Mouse (Mus musculus): ENCODE measurements at regions not wholly inside any gene's neighbourhood (a gene's known extent, or its start where the extent isn't known, plus 50 kb on each side); places are given as distances from the start of the nearest gene placed in this dataset.

- no peaks in the 10 kb centered on the region for H3K27me3 ChIP-seq
- WGBS, result 74% methylated on average over 4 of the region's 4 CpGs
- peaks cover 20% of the 10 kb centered on the region for H3K4me1 ChIP-seq
- H3K36me3 ChIP-seq, result no peaks in the 10 kb centered on the region
- no peak overlapping the region for H3K27ac ChIP-seq
- ATAC-seq (replicated peaks; ENCODE audit: low FRiP score), result no peak
- H3K9me3 ChIP-seq (replicated peaks), result no peaks in the 10 kb centered on the region
- no peak overlapping the region for H3K4me2 ChIP-seq
- no peak overlapping the region for H3K9ac ChIP-seq
- no peak overlapping the region for H3K4me3 ChIP-seq (replicated peaks)
Measured at GRCm38 (mm10) chr12:25224644-25225043, 127.7 kb upstream of the Id2 start.

- no peaks in the 10 kb centered on the region for H3K9me3 ChIP-seq (replicated peaks)
- H3K4me1 ChIP-seq, result peaks cover 24% of the 10 kb centered on the region
- WGBS, result 83% methylated on average over 2 of the region's 2 CpGs
- no peaks in the 10 kb centered on the region for H3K36me3 ChIP-seq
- H3K27ac ChIP-seq, result no peak overlapping the region
- no peaks in the 10 kb centered on the region for H3K27me3 ChIP-seq
- ATAC-seq (replicated peaks; ENCODE audit: low FRiP score), result no peak
- H3K4me2 ChIP-seq, result no peak overlapping the region
- no peak overlapping the region for H3K9ac ChIP-seq
- H3K4me3 ChIP-seq (replicated peaks), result no peak overlapping the region
Measured at GRCm38 (mm10) chr12:25224201-25224600, 127.3 kb upstream of the Id2 start.

GRCm38 (mm10) chr12:25223539-25223938, 126.6 kb upstream of the Id2 start:
- Histone ChIP-seq H3K9me3 (replicated peaks) (no peaks in the 10 kb centered on the region), H3K4me1 (peaks cover 28% of the 10 kb centered on the region)
- 70% methylated on average over 4 of the region's 4 CpGs for WGBS

GRCm38 (mm10) chr12:25220780-25221106, 123.8 kb upstream of the Id2 start:
- Histone ChIP-seq H3K4me3 (replicated peaks) (no peak overlapping the region), H3K9ac (no peak overlapping the region), H3K4me1 (peaks cover 55% of the 10 kb centered on the region), H3K9me3 (replicated peaks) (no peaks in the 10 kb centered on the region), H3K36me3 (no peaks in the 10 kb centered on the region), H3K4me2 (no peak overlapping the region), H3K27ac (peak overlapping the region; percentile 54; the same call in 1 of the 2 replicates), H3K27me3 (no peaks in the 10 kb centered on the region)
- 35% methylated on average over 4 of the region's 4 CpGs for WGBS
- no peak for ATAC-seq (replicated peaks; ENCODE audit: low FRiP score)

More at GRCm38 (mm10) chr12:25223539-25223938, 126.6 kb upstream of the Id2 start:
- no peak overlapping the region for H3K9ac ChIP-seq
- no peak overlapping the region for H3K4me2 ChIP-seq
- no peak overlapping the region for H3K4me3 ChIP-seq (replicated peaks)
- H3K36me3 ChIP-seq, result no peaks in the 10 kb centered on the region
- H3K27me3 ChIP-seq, result no peaks in the 10 kb centered on the region
- no peak for ATAC-seq (replicated peaks; ENCODE audit: low FRiP score)
- H3K27ac ChIP-seq, result no peak overlapping the region

GRCm38 (mm10) chr12:25220096-25220779, 123.3 kb upstream of the Id2 start:
- peak overlapping the region; percentile 54; the same call in 1 of the 2 replicates for H3K27ac ChIP-seq

GRCm38 (mm10) chr12:25219546-25219945, 122.6 kb upstream of the Id2 start:
- H3K27ac ChIP-seq, result no peak overlapping the region
- 75% methylated on average over 10 of the region's 10 CpGs for WGBS

More at GRCm38 (mm10) chr12:25220096-25220779, 123.3 kb upstream of the Id2 start:
- Histone ChIP-seq H3K27me3 (no peaks in the 10 kb centered on the region), H3K9ac (no peak overlapping the region), H3K4me3 (replicated peaks) (no peak overlapping the region), H3K4me1 (peaks cover 59% of the 10 kb centered on the region), H3K36me3 (no peaks in the 10 kb centered on the region), H3K9me3 (replicated peaks) (no peaks in the 10 kb centered on the region), H3K4me2 (no peak overlapping the region)
- 67% methylated on average over 9 of the region's 9 CpGs for WGBS
- 0 out of 2 replicates have a peak, but pooled peaks have one; percentile 9 for ATAC-seq (replicated peaks; ENCODE audit: low FRiP score)

GRCm38 (mm10) chr12:25216792-25217516, 120.0 kb upstream of the Id2 start:
- no peak overlapping the region for H3K4me3 ChIP-seq (replicated peaks)
- no peaks in the 10 kb centered on the region for H3K9me3 ChIP-seq (replicated peaks)
- peak; percentile 92 for ATAC-seq (replicated peaks; ENCODE audit: low FRiP score)
- H3K27me3 ChIP-seq, result no peaks in the 10 kb centered on the region
- peak overlapping the region; percentile 89 for H3K27ac ChIP-seq
- H3K4me1 ChIP-seq, result peaks cover 54% of the 10 kb centered on the region
- no peaks in the 10 kb centered on the region for H3K36me3 ChIP-seq
- H3K4me2 ChIP-seq, result 0 out of 2 replicates have a peak overlapping the region, but pooled peaks have one; percentile 3
- H3K9ac ChIP-seq, result no peak overlapping the region
- 29% methylated on average over 5 of the region's 5 CpGs for WGBS

More at GRCm38 (mm10) chr12:25219546-25219945, 122.6 kb upstream of the Id2 start:
- Histone ChIP-seq H3K9me3 (replicated peaks) (no peaks in the 10 kb centered on the region), H3K4me3 (replicated peaks) (no peak overlapping the region), H3K27me3 (no peaks in the 10 kb centered on the region), H3K4me1 (peaks cover 55% of the 10 kb centered on the region), H3K36me3 (no peaks in the 10 kb centered on the region), H3K4me2 (no peak overlapping the region), H3K9ac (no peak overlapping the region)
- ATAC-seq (replicated peaks; ENCODE audit: low FRiP score), result no peak

GRCm38 (mm10) chr12:25215266-25215665, 118.3 kb upstream of the Id2 start:
- Histone ChIP-seq H3K36me3 (no peaks in the 10 kb centered on the region), H3K27ac (0 out of 2 replicates have a peak overlapping the region, but pooled peaks have one; percentile 9), H3K9me3 (replicated peaks) (no peaks in the 10 kb centered on the region), H3K4me1 (peaks cover 46% of the 10 kb centered on the region), H3K27me3 (no peaks in the 10 kb centered on the region), H3K9ac (no peak overlapping the region), H3K4me2 (no peak overlapping the region), H3K4me3 (replicated peaks) (no peak overlapping the region)
- WGBS, result 48% methylated on average over 5 of the region's 5 CpGs
- ATAC-seq (replicated peaks; ENCODE audit: low FRiP score), result no peak

GRCm38 (mm10) chr12:25213782-25214478, 117.0 kb upstream of the Id2 start:
- no peak overlapping the region for H3K27ac ChIP-seq
- no peaks in the 10 kb centered on the region for H3K27me3 ChIP-seq
- WGBS, result 84% methylated on average over 11 of the region's 11 CpGs

GRCm38 (mm10) chr12:25211331-25211730, 114.4 kb upstream of the Id2 start:
- Histone ChIP-seq H3K4me3 (replicated peaks) (no peak overlapping the region), H3K9me3 (replicated peaks) (no peaks in the 10 kb centered on the region), H3K27ac (no peak overlapping the region), H3K4me2 (no peak overlapping the region), H3K36me3 (no peaks in the 10 kb centered on the region), H3K4me1 (peaks cover 22% of the 10 kb centered on the region), H3K9ac (no peak overlapping the region), H3K27me3 (no peaks in the 10 kb centered on the region)
- no peak for ATAC-seq (replicated peaks; ENCODE audit: low FRiP score)
- WGBS, result 82% methylated on average over 6 of the region's 6 CpGs

More at GRCm38 (mm10) chr12:25213782-25214478, 117.0 kb upstream of the Id2 start:
- H3K4me1 ChIP-seq, result peaks cover 43% of the 10 kb centered on the region
- no peaks in the 10 kb centered on the region for H3K9me3 ChIP-seq (replicated peaks)
- no peaks in the 10 kb centered on the region for H3K36me3 ChIP-seq
- H3K4me3 ChIP-seq (replicated peaks), result no peak overlapping the region
- ATAC-seq (replicated peaks; ENCODE audit: low FRiP score), result no peak
- H3K9ac ChIP-seq, result no peak overlapping the region
- no peak overlapping the region for H3K4me2 ChIP-seq

GRCm38 (mm10) chr12:25210597-25210996, 113.7 kb upstream of the Id2 start:
- Histone ChIP-seq H3K9ac (no peak overlapping the region), H3K4me1 (peaks cover 15% of the 10 kb centered on the region), H3K27ac (no peak overlapping the region), H3K4me3 (replicated peaks) (no peak overlapping the region), H3K4me2 (no peak overlapping the region), H3K36me3 (no peaks in the 10 kb centered on the region), H3K9me3 (replicated peaks) (no peaks in the 10 kb centered on the region), H3K27me3 (no peaks in the 10 kb centered on the region)
- WGBS, result 90% methylated on average over 3 of the region's 3 CpGs
- ATAC-seq (replicated peaks; ENCODE audit: low FRiP score), result no peak

- peak overlapping the region; percentile 74 for H3K27ac ChIP-seq
- no peaks in the 10 kb centered on the region for H3K9me3 ChIP-seq (replicated peaks)
- ATAC-seq (replicated peaks; ENCODE audit: low FRiP score), result peak; percentile 60
- no peaks in the 10 kb centered on the region for H3K27me3 ChIP-seq
- no peak overlapping the region for H3K4me3 ChIP-seq (replicated peaks)
- H3K4me1 ChIP-seq, result peaks cover 12% of the 10 kb centered on the region
- H3K36me3 ChIP-seq, result no peaks in the 10 kb centered on the region
- WGBS, result 33% methylated on average over 4 of the region's 4 CpGs
- H3K4me2 ChIP-seq, result no peak overlapping the region
- no peak overlapping the region for H3K9ac ChIP-seq
Measured at GRCm38 (mm10) chr12:25209333-25209728, 112.4 kb upstream of the Id2 start.
